Mouse (Mus musculus) embryonic facial prominence, embryonic 14.5 days (tissue): ENCODE measurements around the gene Col27a1. TPM values are rescaled to one million over a fixed set of nuclear protein-coding genes. Genes with fewer than 3 reads are reported as not detected.

ENCODE experiments used
- ATAC-seq: fragments of 200-750 bp; cut with Nextera tagmentation; 2 replicates; pipeline ENCODE4 v1.8.0; 2017; ENCODE audit warnings: low read depth, moderate number of reproducible peaks, moderate TSS enrichment
- DNase-seq: peaks from one replicate; pipeline ENCODE4 v3.0.0-alpha.2; 2015; ENCODE audit warnings: low spot score
- H3K27ac ChIP-seq: fragments of 300-500 bp; sonication (generic); replicated peaks from 2 replicates; pipeline ENCODE4 v1.5.1; 2014; ENCODE audit warnings: low read depth, mild to moderate bottlenecking, low read length, moderate library complexity
- H3K27me3 ChIP-seq: fragments of 300-500 bp; sonication (generic); replicated peaks from 2 replicates; pipeline ENCODE4 v1.6.1; 2014; ENCODE audit warnings: low read length; ENCODE audit not compliant: control insufficient read depth, insufficient read depth
- H3K36me3 ChIP-seq: fragments of 300-500 bp; sonication (generic); 2 replicates; pipeline ENCODE4 v1.6.1; 2014; ENCODE audit warnings: low read length, mixed read lengths; ENCODE audit not compliant: control insufficient read depth, insufficient read depth
- H3K4me1 ChIP-seq: fragments of 300-500 bp; sonication (generic); 2 replicates; pipeline ENCODE4 v1.6.1; 2014; ENCODE audit warnings: antibody characterized with exemption, low read length; ENCODE audit not compliant: control insufficient read depth, insufficient read depth
- H3K4me2 ChIP-seq: fragments of 300-500 bp; sonication (generic); 2 replicates; pipeline ENCODE4 v1.6.1; 2014; ENCODE audit warnings: low read depth, mild to moderate bottlenecking, low read length, moderate library complexity, mixed read lengths
- H3K4me3 ChIP-seq: fragments of 300-500 bp; sonication (generic); 2 replicates; pipeline ENCODE4 v1.5.1; 2014; ENCODE audit warnings: low read depth, mild to moderate bottlenecking, low read length
- H3K9ac ChIP-seq: fragments of 300-500 bp; sonication (generic); 2 replicates; pipeline ENCODE4 v1.6.1; 2014; ENCODE audit warnings: low read depth, mild to moderate bottlenecking, low read length, moderate library complexity, mixed read lengths
- H3K9me3 ChIP-seq: fragments of 300-500 bp; sonication (generic); 2 replicates; pipeline ENCODE4 v1.6.1; 2016; ENCODE audit warnings: low read length; ENCODE audit not compliant: control insufficient read depth
- WGBS: fragments of 180-500 bp; shearing (Covaris S2); extraction: QIAGEN DNeasy Blood & Tissue Kit; methylation state at CpG from one replicate; pipeline ENCODE4 v1.1.7; 2014; 5-methylcytosine and 5-hydroxymethylcytosine counted together
- polyA plus RNA-seq: library from polyadenylated mRNA; unstranded; fragments of >200 nt; fragmentation: Nextera tagmentation; extraction: Ambion mirVana; gene quantifications from 2 replicates; pipeline ENCODE4 v1.2.1, GENCODE M21; 2014

Gene Col27a1
- polyA plus RNA-seq = 23.5 and 25.6 TPM in 2 replicates

DNA sequence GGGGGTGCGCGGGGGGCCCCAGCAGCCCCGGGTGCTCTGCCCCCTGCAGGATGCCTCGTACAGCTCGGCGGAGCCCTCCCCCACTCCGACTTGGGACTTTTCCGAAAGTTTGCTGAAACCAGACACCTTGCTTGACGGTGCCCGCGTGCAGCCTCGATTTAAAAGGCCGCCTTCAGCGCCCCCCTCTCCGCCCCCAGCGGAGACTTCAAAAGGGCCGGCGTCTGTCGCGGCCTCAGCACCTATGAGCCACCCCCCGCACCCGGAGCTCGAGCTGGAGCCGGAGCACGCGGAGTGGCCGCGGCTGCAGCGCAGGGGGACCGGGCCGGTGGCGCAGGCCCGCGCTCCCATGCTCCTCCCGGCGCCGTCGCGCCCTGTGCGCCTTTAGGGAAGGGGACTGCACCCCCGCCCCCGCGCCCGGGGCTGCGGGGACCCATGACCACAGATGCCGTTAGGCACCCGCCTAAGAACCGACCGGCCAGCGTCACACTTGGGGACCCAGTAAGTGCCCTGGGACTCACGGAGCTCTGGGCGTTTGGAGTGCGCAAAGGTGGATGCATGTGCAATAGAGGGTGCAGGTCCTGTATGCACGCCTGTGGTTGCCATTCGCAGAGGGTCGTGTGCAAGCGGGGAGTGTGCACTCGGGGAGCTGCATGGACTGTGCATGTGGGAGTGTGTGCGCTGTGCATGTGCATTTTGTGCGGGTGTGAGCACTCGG lies at the start of gene Col27a1:
Gene Col27a1, plus strand, starts transcription at position 98 of the 715 bp plus-strand sequence.
- Histone ChIP-seq H3K4me1 (peaks cover 16% of the 10 kb centered on the region), H3K27me3 (peaks cover 4% of the 10 kb centered on the region; the same call in 1 of the 2 replicates), H3K27ac (peak within 1 kb of the TSS; percentile 52; the same call in 1 of the 2 replicates), H3K9me3 (no peaks in the 10 kb centered on the region), H3K4me3 (peak within 1 kb of the TSS; percentile 71), H3K9ac (peak within 1 kb of the TSS; percentile 56), H3K36me3 (peaks cover 8% of the 10 kb centered on the region; the same call in 1 of the 2 replicates), H3K4me2 (peak within 1 kb of the TSS; percentile 67)
- DNase-seq (peak; percentile 87), ATAC-seq (peak; percentile 34; the same call in 1 of the 2 replicates)
- WGBS = 2% methylated on average over 42 of the region's 61 CpGs

DNA sequence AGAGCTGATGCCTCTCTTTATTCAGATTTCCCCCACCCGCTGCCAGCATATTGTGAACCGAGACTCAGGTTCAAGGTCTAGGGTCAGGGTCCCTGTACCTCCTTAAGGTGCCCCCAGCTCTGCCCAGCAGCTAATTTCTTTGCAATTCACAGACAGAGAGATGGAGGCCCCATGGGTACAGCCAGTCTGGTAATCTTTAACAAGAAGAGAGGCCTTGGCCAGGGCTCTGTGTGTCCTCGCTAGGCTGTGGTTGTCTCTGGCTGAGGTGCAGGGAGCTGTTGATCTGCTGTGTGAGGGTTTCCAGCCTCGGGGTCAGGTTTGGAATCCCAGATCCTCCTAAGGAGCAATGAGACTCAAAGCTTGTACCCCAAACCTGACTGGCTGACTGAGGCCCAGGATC lies 48.2 kb upstream of the Col27a1 start:
- H3K27me3 ChIP-seq = 0 out of 2 replicates have a peak, but pooled peaks cover 2% of the 10 kb centered on the region

DNA sequence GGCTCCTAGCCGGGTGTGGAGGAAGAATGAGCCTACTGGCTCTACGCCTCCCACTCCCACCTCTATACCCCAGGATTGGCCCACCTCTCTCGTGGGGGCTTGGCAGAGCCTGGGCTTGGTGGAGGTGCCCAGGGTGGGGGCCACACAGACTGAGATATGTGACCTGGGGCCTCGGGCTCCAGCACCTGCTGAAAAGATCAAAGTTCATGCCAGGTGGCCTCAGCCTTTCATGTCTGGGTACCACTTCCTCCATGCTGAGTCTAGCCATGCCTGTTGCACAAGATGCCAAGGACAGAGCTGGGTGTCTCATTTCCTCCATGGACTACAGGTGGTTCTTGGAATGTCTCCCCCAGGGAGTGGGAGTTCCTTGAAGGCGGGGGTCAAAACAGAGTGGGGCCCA lies 47.5 kb upstream of the Col27a1 start:
- ATAC-seq = no peak
- Histone ChIP-seq H3K4me1 (no peaks in the 10 kb centered on the region), H3K9me3 (no peaks in the 10 kb centered on the region), H3K9ac (no peak overlapping the region), H3K27ac (no peak overlapping the region), H3K4me2 (no peak overlapping the region), H3K36me3 (no peaks in the 10 kb centered on the region), H3K4me3 (no peak overlapping the region), H3K27me3 (peaks cover 9% of the 10 kb centered on the region; the same call in 1 of the 2 replicates)
- 87% methylated on average over 5 of the region's 5 CpGs for WGBS
- DNase-seq = no peak

More for the DNA sequence above, 48.2 kb upstream of the Col27a1 start:
- H3K4me2 ChIP-seq = no peak overlapping the region
- ATAC-seq (no peak), DNase-seq (no peak)
- H3K4me3 ChIP-seq = no peak overlapping the region
- no peak overlapping the region for H3K9ac ChIP-seq
- no peak overlapping the region for H3K27ac ChIP-seq
- 79% methylated on average over 4 of the region's 4 CpGs for WGBS
- no peaks in the 10 kb centered on the region for H3K9me3 ChIP-seq
- H3K4me1 ChIP-seq = no peaks in the 10 kb centered on the region
- no peaks in the 10 kb centered on the region for H3K36me3 ChIP-seq

DNA sequence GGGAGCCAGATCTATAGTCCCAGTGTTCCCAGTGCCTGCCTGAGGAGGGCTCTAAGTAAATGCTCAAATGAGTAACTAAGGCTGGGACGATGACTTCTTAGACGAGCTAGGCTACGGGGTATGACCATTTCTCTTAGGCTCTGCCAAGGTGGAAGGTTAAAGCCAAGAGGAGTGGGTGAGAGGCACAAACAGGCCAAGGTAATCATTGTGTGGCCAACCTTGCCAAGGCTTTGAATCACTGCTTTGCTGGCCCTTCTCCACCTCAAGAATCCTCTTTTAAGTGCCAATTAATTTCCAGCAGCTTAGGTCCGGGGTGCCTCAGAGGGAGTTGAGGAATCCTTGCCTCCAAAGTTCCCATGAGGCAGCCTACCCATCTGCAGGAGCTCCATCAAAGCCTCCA lies 43.7 kb upstream of the Col27a1 start:
- Histone ChIP-seq H3K27ac (no peak overlapping the region), H3K36me3 (no peaks in the 10 kb centered on the region), H3K9ac (no peak overlapping the region), H3K4me2 (no peak overlapping the region), H3K4me1 (no peaks in the 10 kb centered on the region), H3K27me3 (peaks cover 12% of the 10 kb centered on the region; the same call in 1 of the 2 replicates), H3K9me3 (no peaks in the 10 kb centered on the region), H3K4me3 (no peak overlapping the region)
- ATAC-seq = no peak
- WGBS = 88% methylated on average over 4 of the region's 4 CpGs
- no peak for DNase-seq

GRCm38 (mm10) chr4:63171122-63171521 lies 42.7 kb upstream of the Col27a1 start:
- no peak overlapping the region for H3K4me3 ChIP-seq
- no peak for DNase-seq
- no peak overlapping the region for H3K4me2 ChIP-seq
- H3K9me3 ChIP-seq = no peaks in the 10 kb centered on the region
- H3K4me1 ChIP-seq = no peaks in the 10 kb centered on the region
- WGBS = 59% methylated on average over 24 of the region's 24 CpGs
- H3K27ac ChIP-seq = no peak overlapping the region
- ATAC-seq = no peak
- no peaks in the 10 kb centered on the region for H3K36me3 ChIP-seq
- H3K9ac ChIP-seq = no peak overlapping the region
- H3K27me3 ChIP-seq = peaks cover 12% of the 10 kb centered on the region; the same call in 1 of the 2 replicates

DNA sequence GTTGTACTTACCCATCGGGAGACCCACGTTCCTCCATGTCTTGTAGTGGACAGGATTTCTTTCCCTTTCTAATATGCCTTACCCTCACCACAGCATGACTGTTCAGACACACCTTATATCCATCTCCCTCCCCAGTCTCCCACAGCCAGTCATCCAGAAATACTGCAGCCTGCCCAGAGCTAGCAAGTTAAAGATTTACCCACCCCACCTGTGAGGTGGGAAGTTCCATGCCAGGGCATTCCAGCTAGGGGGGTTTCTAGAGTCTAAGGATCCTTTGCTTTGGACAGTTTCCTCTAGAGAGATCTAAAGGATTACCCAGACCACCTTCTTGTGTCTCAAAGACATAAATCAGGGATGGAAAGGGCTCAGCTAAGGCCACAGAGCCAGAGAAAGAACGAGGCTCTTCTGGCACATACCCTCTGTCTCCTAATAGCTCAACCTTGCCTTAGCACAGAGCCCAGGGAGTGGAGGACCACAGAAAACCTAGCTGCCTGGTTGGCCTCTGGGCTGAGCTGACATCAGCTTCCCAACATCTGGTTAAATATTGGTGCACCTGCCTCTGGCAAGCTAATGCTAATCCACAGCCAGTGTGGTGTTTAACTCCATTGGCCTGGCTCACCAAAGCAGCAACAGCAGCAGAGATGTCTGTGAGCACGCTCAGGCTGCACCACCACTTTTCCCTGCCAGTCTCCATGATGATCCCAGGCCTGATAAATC lies 41.7 kb upstream of the Col27a1 start, which contains the start of gene Kif12:
Gene Kif12, minus strand, starts transcription at position 163 of the 717 bp plus-strand sequence.
- H3K9me3 ChIP-seq = no peaks in the 10 kb centered on the region
- no peak within 1 kb of the TSS for H3K4me3 ChIP-seq
- no peak within 1 kb of the TSS for H3K9ac ChIP-seq
- no peak within 1 kb of the TSS for H3K4me2 ChIP-seq
- peaks cover 12% of the 10 kb centered on the region; the same call in 1 of the 2 replicates for H3K27me3 ChIP-seq
- H3K36me3 ChIP-seq = no peaks in the 10 kb centered on the region
- no peak within 1 kb of the TSS for H3K27ac ChIP-seq
- no peaks in the 10 kb centered on the region for H3K4me1 ChIP-seq
- ATAC-seq (no peak), DNase-seq (no peak)
- 74% methylated on average over 4 of the region's 4 CpGs for WGBS

DNA sequence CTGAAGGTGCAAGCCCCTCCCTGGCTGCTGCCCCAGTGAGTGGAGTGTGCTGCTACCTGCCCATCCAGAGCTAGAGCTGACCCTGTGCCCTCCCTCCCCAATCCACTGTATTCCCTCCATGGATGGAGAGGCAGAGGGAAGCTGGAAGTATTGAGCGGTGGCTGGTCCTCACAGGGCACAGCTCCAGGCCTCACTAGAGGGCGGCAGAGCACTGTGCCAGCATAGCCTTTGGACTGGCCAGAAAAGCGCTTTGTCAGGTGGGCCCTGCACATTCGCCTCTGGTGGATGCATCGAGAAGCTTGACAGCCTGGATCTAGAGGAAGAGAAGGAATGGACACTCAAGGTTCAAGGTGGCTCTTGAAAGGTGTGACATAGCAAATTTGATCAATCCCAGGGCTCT lies 32.2 kb upstream of the Col27a1 start:
- peak; percentile 85 for ATAC-seq
- Histone ChIP-seq H3K9me3 (no peaks in the 10 kb centered on the region), H3K36me3 (no peaks in the 10 kb centered on the region), H3K4me1 (no peaks in the 10 kb centered on the region), H3K27ac (no peak overlapping the region), H3K9ac (no peak overlapping the region), H3K4me2 (no peak overlapping the region), H3K4me3 (no peak overlapping the region), H3K27me3 (no peaks in the 10 kb centered on the region)
- peak; percentile 83 for DNase-seq
- 4% methylated on average over 5 of the region's 5 CpGs for WGBS

- Histone ChIP-seq H3K4me1 (0 out of 2 replicates have a peak, but pooled peaks cover 2% of the 10 kb centered on the region), H3K27me3 (no peaks in the 10 kb centered on the region), H3K9ac (no peak overlapping the region), H3K36me3 (no peaks in the 10 kb centered on the region), H3K27ac (peak overlapping the region; percentile 69), H3K4me3 (no peak overlapping the region), H3K9me3 (no peaks in the 10 kb centered on the region), H3K4me2 (no peak overlapping the region)
- 43% methylated on average over 21 of the region's 21 CpGs for WGBS
- DNase-seq (peak; percentile 60), ATAC-seq (peak; percentile 82)
Measured at GRCm38 (mm10) chr4:63186281-63186870, 27.4 kb upstream of the Col27a1 start.
